Mouse (Mus musculus): ENCODE data around the gene Cyp26c1. TPM values are rescaled to one million over a fixed set of nuclear protein-coding genes. Genes with fewer than 3 reads are reported as not detected.

The Cyp26c1 gene
- polyA plus RNA-seq (2015; fragmentation: Nextera tagmentation; extraction: Ambion mirVana): not detected in 2 replicates

DNA sequence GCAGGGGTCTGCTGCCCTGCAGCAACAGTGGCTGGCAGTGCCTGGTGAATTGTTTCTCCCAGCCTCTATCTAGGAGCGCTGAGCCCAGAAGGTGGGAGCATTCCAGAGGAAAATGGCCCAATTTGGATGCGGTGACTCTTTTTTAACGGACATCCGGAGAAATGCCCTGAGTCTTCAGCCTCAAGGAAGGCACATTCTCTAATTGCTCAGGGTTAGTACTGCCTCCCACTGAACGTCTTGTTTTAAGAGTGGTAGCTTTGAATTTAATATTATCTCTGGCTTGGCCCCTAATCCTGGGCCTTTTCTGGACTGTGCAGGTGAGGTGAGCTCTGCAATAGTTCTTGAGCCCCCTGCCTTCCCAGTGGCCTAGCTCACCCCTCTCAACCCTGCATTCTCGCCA lies at the start of gene Cyp26c1:
TSS of gene Cyp26c1 (plus strand) at position 301 of the 400 bp plus-strand sequence.
- no peak within 1 kb of the TSS for H3K4me2 ChIP-seq
- H3K9me3 ChIP-seq (replicated peaks): no peaks in the 10 kb centered on the region
- H3K4me3 ChIP-seq (replicated peaks): no peak within 1 kb of the TSS
- no peaks in the 10 kb centered on the region for H3K4me1 ChIP-seq (replicated peaks)
- DNase-seq: no peak
- WGBS (ENCODE audit: insufficient replicate concordance): 67% methylated on average over 6 of the region's 6 CpGs
- no peak within 1 kb of the TSS for H3K27ac ChIP-seq
- no peak within 1 kb of the TSS for H3K9ac ChIP-seq
- H3K36me3 ChIP-seq: peaks cover 23% of the 10 kb centered on the region
- ATAC-seq (ENCODE audit: low read depth): no peak
- H3K27me3 ChIP-seq: peaks cover 52% of the 10 kb centered on the region

DNA sequence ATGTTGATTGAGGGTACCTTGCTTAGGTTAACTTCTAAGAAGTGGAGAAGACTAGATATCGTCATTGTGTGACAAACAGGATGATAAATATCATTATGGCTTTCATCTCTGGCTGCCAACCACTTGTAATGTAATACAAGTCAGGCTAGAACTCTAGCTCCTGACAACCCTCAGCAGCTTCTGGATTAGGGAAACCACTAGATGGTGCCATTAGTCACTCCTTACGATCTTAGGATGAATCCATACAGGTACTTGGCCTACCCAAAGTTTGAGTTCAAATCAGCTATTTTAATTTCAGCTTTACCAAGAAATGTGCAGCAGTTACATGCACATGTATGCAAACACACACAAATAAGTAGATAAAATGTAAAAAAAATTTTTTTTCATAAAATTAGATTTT lies 37.4 kb upstream of the Cyp26c1 start:
- Histone ChIP-seq H3K4me1 (replicated peaks) (no peaks in the 10 kb centered on the region), H3K4me2 (no peak overlapping the region), H3K36me3 (0 out of 2 replicates have a peak, but pooled peaks cover 13% of the 10 kb centered on the region), H3K4me3 (replicated peaks) (no peak overlapping the region), H3K9me3 (replicated peaks) (no peaks in the 10 kb centered on the region), H3K9ac (no peak overlapping the region), H3K27me3 (no peaks in the 10 kb centered on the region), H3K27ac (no peak overlapping the region)
- no peak for ATAC-seq (ENCODE audit: low read depth)
- DNase-seq: no peak
- WGBS (ENCODE audit: insufficient replicate concordance): 69% methylated on average over 2 of the region's 2 CpGs

DNA sequence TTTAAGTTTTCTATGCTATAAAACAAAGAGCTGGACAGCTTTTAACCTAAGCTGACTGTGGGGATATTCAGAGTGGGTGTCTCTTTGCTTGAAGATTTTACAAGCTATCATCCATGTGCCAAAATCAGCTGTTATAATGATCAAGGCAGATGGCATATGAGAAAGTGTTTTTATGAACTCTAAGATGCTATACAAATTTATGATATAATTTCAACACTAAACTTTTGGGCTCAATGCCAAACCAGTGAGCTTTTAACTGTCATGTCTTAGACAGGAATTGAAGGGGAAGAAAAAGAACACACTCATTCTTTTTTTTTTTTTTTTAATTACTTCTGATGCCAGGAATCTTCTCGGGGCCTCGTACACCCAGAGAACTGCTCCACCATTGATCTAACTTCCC lies 34.9 kb upstream of the Cyp26c1 start:
- no peak overlapping the region for H3K4me2 ChIP-seq
- H3K9me3 ChIP-seq (replicated peaks): no peaks in the 10 kb centered on the region
- peaks cover 6% of the 10 kb centered on the region for H3K4me1 ChIP-seq (replicated peaks)
- 65% methylated on average over 2 of the region's 2 CpGs for WGBS (ENCODE audit: insufficient replicate concordance)
- no peak overlapping the region for H3K27ac ChIP-seq
- H3K9ac ChIP-seq: no peak overlapping the region
- DNase-seq (no peak), ATAC-seq (ENCODE audit: low read depth) (no peak)
- no peak overlapping the region for H3K4me3 ChIP-seq (replicated peaks)
- H3K27me3 ChIP-seq: no peaks in the 10 kb centered on the region
- H3K36me3 ChIP-seq: peaks cover 23% of the 10 kb centered on the region

DNA sequence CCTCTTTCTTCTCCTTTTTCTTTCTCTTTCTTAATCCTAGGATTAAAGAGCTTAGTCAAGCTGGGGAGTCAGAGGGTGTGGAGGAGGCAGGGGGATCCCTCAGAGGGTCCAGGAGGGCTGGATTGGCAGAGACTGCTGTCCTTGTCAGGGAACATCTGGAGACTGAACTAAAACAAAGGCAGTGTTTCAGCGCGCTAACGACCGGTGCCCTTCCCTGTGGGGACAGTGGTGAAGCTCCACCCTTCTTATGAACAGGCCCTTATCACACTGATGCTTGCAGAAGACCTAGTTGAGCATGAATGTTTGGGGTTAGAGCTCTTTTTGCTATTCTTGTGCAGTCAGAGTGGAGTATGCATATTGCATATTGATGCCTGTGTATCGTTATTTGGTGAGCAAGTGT lies 31.4 kb upstream of the Cyp26c1 start:
- 25% methylated on average over 5 of the region's 5 CpGs for WGBS (ENCODE audit: insufficient replicate concordance)
- peak; percentile 73 for ATAC-seq (ENCODE audit: low read depth)

DNA sequence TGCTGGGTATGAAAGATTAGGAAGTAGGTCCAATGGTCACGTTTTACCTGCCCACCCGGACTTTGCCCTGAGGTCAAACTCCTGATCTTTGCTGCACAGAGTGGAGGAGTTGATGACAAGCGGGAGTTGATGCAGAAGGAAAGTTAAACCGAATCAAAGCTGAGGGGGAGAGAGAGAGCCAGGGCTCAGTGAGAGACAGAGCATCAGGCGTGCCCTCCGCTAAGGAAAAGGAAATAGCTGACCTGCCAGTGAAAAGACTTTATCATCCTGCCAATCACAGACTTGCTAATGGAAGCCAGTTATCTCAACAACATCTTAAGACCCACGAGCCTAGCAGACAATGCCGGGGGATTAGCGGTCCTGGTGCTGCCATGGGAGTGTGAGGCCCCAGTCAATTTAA lies 28.9 kb upstream of the Cyp26c1 start:
- DNase-seq (no peak), ATAC-seq (ENCODE audit: low read depth) (no peak)
- Histone ChIP-seq H3K9me3 (replicated peaks) (no peaks in the 10 kb centered on the region), H3K4me3 (replicated peaks) (no peak overlapping the region), H3K27me3 (no peaks in the 10 kb centered on the region), H3K27ac (no peak overlapping the region), H3K36me3 (peaks cover 12% of the 10 kb centered on the region), H3K4me2 (no peak overlapping the region), H3K9ac (no peak overlapping the region), H3K4me1 (replicated peaks) (peaks cover 12% of the 10 kb centered on the region)
- WGBS (ENCODE audit: insufficient replicate concordance): 47% methylated on average over 9 of the region's 9 CpGs

More for the DNA sequence above, 31.4 kb upstream of the Cyp26c1 start:
- DNase-seq: no peak
- Histone ChIP-seq H3K9ac (peak overlapping the region; percentile 36; the same call in 1 of the 2 replicates), H3K4me3 (replicated peaks) (no peak overlapping the region), H3K4me2 (no peak overlapping the region), H3K27me3 (no peaks in the 10 kb centered on the region), H3K9me3 (replicated peaks) (no peaks in the 10 kb centered on the region), H3K4me1 (replicated peaks) (peaks cover 12% of the 10 kb centered on the region), H3K36me3 (peaks cover 13% of the 10 kb centered on the region), H3K27ac (no peak overlapping the region)

DNA sequence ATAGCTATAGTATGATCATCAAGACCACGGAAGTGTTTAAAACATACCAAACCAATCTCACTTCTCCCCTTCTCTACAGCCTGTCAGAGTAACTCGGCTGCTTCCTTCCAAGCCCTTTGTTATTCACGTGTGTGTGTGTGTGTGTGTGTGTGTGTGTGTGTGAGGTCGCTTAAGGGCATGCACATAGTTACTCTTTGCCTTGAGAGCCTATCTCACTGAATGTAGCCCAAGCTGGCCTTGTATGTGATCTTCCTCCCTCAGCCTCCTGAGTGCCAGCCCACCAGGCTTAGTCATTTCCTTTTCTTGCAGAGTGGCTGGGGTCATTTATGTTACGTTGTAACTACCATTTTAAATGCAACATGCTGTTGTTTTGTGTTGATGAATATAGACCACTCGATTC lies 20.1 kb upstream of the Cyp26c1 start:
- H3K27me3 ChIP-seq: no peaks in the 10 kb centered on the region
- peaks cover 33% of the 10 kb centered on the region for H3K4me1 ChIP-seq (replicated peaks)
- DNase-seq (no peak), ATAC-seq (ENCODE audit: low read depth) (no peak)
- no peak overlapping the region for H3K9ac ChIP-seq
- 47% methylated on average over 6 of the region's 6 CpGs for WGBS (ENCODE audit: insufficient replicate concordance)
- H3K4me3 ChIP-seq (replicated peaks): no peak overlapping the region
- peaks cover 12% of the 10 kb centered on the region; the same call in 1 of the 2 replicates for H3K36me3 ChIP-seq
- no peaks in the 10 kb centered on the region for H3K9me3 ChIP-seq (replicated peaks)
- no peak overlapping the region for H3K27ac ChIP-seq
- H3K4me2 ChIP-seq: no peak overlapping the region

DNA sequence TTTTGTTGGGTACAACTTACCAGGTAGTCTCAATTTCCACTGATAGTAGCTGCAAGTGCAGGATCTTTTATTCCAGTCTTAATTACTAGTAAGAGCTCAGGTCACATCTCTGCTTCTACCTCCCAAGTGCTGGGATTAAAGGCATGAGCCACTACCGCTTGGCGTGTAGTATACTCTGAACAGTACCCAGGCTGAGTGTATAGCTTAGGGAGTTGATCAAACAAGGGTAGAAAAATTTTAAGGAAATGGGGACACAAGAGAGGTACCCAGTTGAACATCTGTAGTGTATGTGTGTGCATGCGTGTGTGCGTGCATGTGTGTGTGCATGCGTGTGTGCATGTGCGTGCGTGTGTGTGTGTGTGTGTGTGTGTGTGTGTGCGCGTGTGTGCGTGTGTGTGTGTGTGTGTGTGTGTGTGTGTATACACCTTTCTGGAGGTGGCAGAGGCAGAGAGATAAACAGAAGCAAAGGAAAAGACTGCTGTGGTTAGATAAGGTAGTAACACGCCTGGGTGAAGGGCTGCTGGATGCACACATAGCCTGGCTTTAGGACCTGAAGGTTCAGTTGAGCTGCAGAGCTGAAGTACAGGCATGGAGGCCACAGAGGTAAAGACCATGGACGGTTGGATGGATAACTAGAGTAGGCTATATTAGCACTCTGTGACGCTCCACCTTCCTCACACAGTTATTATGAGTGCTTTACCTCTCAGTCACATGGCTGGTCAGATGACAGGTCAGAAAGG lies 17.4 kb upstream of the Cyp26c1 start:
- Histone ChIP-seq H3K9ac (peak overlapping the region; percentile 43), H3K27ac (peak overlapping the region; percentile 80)
- peak; percentile 69 for DNase-seq

DNA sequence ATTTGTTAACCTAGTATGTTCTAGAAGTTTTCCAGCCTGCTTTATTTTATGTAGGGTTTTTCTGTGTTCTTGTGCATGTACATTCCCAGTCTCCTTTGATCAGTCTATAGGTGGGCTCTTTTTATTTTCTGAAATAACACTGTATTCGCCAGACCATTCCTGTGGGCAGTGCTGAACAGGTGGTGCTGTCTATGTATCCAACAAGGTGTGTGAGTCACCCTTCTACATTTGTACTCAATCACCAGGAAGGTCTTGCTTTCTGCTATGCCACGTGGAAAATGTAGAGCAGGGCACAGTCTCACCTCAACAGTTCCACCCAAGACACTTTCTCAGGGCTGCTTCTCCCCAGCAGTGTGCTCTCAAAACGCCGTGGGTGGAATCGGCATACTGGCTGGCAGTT lies 16.7 kb upstream of the Cyp26c1 start:
- peak overlapping the region; percentile 43 for H3K9ac ChIP-seq
- H3K4me1 ChIP-seq (replicated peaks): peaks cover 40% of the 10 kb centered on the region
- no peaks in the 10 kb centered on the region for H3K27me3 ChIP-seq
- 78% methylated on average over 5 of the region's 5 CpGs for WGBS (ENCODE audit: insufficient replicate concordance)
- H3K36me3 ChIP-seq: peaks cover 7% of the 10 kb centered on the region; the same call in 1 of the 2 replicates
- no peak for DNase-seq
- no peak for ATAC-seq (ENCODE audit: low read depth)
- peak overlapping the region; percentile 42 for H3K4me2 ChIP-seq
- H3K4me3 ChIP-seq (replicated peaks): no peak overlapping the region
- H3K27ac ChIP-seq: peak overlapping the region; percentile 80
- no peaks in the 10 kb centered on the region for H3K9me3 ChIP-seq (replicated peaks)

More for the DNA sequence above, 17.4 kb upstream of the Cyp26c1 start:
- Histone ChIP-seq H3K27me3 (no peaks in the 10 kb centered on the region), H3K4me1 (replicated peaks) (peaks cover 40% of the 10 kb centered on the region), H3K4me3 (replicated peaks) (no peak overlapping the region), H3K36me3 (peaks cover 7% of the 10 kb centered on the region; the same call in 1 of the 2 replicates), H3K4me2 (peak overlapping the region; percentile 42), H3K9me3 (replicated peaks) (no peaks in the 10 kb centered on the region)
- 31% methylated on average over 13 of the region's 13 CpGs for WGBS (ENCODE audit: insufficient replicate concordance)
- peak; percentile 98 for ATAC-seq (ENCODE audit: low read depth)

DNA sequence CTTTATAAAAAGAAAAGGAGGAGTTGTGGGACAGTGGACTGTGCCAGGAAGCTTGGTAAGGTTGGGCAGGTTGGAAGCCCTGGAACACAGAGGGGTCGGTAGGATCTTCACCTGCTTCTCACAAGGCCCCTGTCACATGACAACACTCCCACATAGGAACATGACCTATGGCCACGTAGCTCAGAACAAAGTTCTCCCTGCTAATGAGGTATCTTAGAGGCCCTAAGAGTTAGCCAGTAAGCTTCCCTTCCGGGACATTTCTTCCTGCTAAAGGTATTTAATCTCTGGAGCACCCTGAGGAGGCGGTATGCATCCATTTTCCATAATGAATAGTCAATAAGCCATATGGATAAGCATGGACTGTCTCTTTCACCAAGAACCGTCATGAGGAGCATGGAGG lies 15.9 kb upstream of the Cyp26c1 start:
- Histone ChIP-seq H3K36me3 (peaks cover 7% of the 10 kb centered on the region; the same call in 1 of the 2 replicates), H3K4me3 (replicated peaks) (no peak overlapping the region), H3K9me3 (replicated peaks) (no peaks in the 10 kb centered on the region), H3K9ac (no peak overlapping the region), H3K27me3 (no peaks in the 10 kb centered on the region), H3K4me2 (no peak overlapping the region), H3K27ac (0 out of 2 replicates have a peak overlapping the region, but pooled peaks have one; percentile 11), H3K4me1 (replicated peaks) (peaks cover 40% of the 10 kb centered on the region)
- 82% methylated on average over 5 of the region's 5 CpGs for WGBS (ENCODE audit: insufficient replicate concordance)
- no peak for DNase-seq
- ATAC-seq (ENCODE audit: low read depth): no peak

DNA sequence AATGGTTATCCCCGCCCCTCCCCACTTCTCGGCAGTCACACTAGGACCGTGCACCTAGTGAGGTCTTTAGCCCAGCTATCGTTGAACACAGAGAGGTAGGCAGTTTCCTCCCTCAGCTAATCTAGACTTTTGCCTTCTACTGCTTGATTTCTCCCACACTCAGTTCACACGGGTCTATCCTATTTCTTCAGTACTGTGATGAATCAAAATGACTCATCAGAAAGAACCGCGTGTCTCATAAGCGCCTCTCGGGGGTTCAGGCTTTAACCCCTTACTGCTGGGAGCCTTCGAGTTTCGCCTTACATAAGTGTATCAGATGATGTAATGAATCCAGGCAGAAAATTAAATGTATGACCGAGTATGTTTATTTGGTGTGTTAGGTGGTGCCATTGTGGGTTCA lies 12.0 kb upstream of the Cyp26c1 start:
- H3K9me3 ChIP-seq (replicated peaks): no peaks in the 10 kb centered on the region
- H3K4me3 ChIP-seq (replicated peaks): no peak overlapping the region
- H3K4me2 ChIP-seq: no peak overlapping the region
- H3K36me3 ChIP-seq: peaks cover 7% of the 10 kb centered on the region; the same call in 1 of the 2 replicates
- peaks cover 26% of the 10 kb centered on the region for H3K4me1 ChIP-seq (replicated peaks)
- no peak overlapping the region for H3K9ac ChIP-seq
- ATAC-seq (ENCODE audit: low read depth) (0 out of 2 replicates have a peak, but pooled peaks have one; percentile 27), DNase-seq (no peak)
- 38% methylated on average over 12 of the region's 12 CpGs for WGBS (ENCODE audit: insufficient replicate concordance)
- H3K27ac ChIP-seq: no peak overlapping the region
- no peaks in the 10 kb centered on the region for H3K27me3 ChIP-seq

DNA sequence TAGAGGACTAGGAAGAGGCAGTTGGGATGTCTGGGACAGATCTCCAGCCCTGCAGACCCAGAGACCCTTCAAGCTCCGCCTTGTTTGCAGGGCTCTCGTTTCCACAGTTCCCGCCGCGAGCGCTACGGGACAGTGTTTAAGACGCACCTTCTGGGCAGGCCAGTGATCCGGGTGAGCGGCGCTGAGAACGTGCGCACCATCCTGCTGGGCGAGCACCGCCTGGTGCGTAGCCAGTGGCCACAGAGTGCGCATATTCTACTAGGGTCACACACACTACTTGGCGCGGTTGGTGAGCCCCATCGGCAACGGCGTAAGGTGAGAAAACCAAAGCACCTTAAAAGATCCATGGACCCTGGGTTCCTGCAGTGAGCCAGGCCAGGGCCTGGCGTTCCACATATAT lies 966 bp downstream of the Cyp26c1 start:
- Histone ChIP-seq H3K9me3 (replicated peaks) (no peaks in the 10 kb centered on the region), H3K4me2 (no peak overlapping the region), H3K27ac (no peak overlapping the region), H3K36me3 (peaks cover 23% of the 10 kb centered on the region), H3K4me3 (replicated peaks) (no peak overlapping the region), H3K4me1 (replicated peaks) (peaks cover 3% of the 10 kb centered on the region; the same call in 1 of the 2 replicates), H3K27me3 (peaks cover 63% of the 10 kb centered on the region), H3K9ac (no peak overlapping the region)
- ATAC-seq (ENCODE audit: low read depth): no peak
- 55% methylated on average over 23 of the region's 23 CpGs for WGBS (ENCODE audit: insufficient replicate concordance)
- no peak for DNase-seq

All from liver, embryonic 13.5 days (tissue).